ENCODE assay signal across 22 mouse cellular contexts in genomic region chr7:140765888-140766739, GRCm38 (mm10). TPM values are rescaled to one million over a fixed set of nuclear protein-coding genes. Genes with fewer than 3 reads are reported as not detected.
DNase-seq lines count a peak whose midpoint lies in the region; ATAC-seq and TF ChIP-seq lines count a peak whose summit lies in the region.
"Had no signal": no experiment of that assay in that cellular context is flagged by ENCODE, and none has a peak within 500 bp of the region (broad histone marks: within the 10 kb centered on the region; RNA-seq: fewer than 3 reads in every experiment).

No protein-coding gene starts in this region.

- H3K4me1 ChIP-seq in kidney, adult 2 months (ENCODE audit: control insufficient read depth, insufficient read depth, low read length): peaks cover 2% of the 10 kb centered on the region; the same call in 1 of the 2 replicates
- H3K4me1 ChIP-seq in thymus, adult 2 months (replicated peaks; ENCODE audit: control insufficient read depth, insufficient read depth, low read length): peaks cover 5% of the 10 kb centered on the region
- H3K4me1 ChIP-seq: hindbrain, embryonic 15.5 days; liver, embryonic 13.5 days; stomach, embryonic 15.5 days had no signal

- no peak for DNase-seq in kidney, adult 2 months
- no peak for DNase-seq in kidney, adult 11 months
- peak; percentile 13 for DNase-seq in thymus, postnatal 14 days
- no peak for DNase-seq in thymus, adult 2 months
- peak; percentile 3 for DNase-seq in brain, embryonic 14.5 days (ENCODE audit: low read depth)
- peak; percentile 47 for DNase-seq in thymus, postnatal 4 days
- no peak for DNase-seq in lung, postnatal 36 days
- DNase-seq: cerebellum, adult 11-12 months; liver, embryonic 13.5 days had no signal

- H3K4me3 ChIP-seq in kidney, adult 2 months (ENCODE audit: insufficient read depth, low read depth, low read length): peak overlapping the region; percentile 47
- no peak overlapping the region for H3K4me3 ChIP-seq in thymus, adult 2 months (ENCODE audit: control insufficient read depth, insufficient read depth, low read length)
- H3K4me3 ChIP-seq: hindbrain, embryonic 15.5 days; liver, embryonic 13.5 days; myocyte; stomach, embryonic 15.5 days had no signal

- H3K27ac ChIP-seq in kidney, adult 2 months (ENCODE audit: insufficient read depth, low read depth, low read length): peak overlapping the region; percentile 65
- H3K27ac ChIP-seq in thymus, adult 2 months (ENCODE audit: control insufficient read depth, insufficient read depth, low read length): no peak overlapping the region
- H3K27ac ChIP-seq: hindbrain, embryonic 15.5 days; liver, embryonic 13.5 days; stomach, embryonic 15.5 days had no signal

- H3K27me3 ChIP-seq in kidney, adult 2 months (replicated peaks; ENCODE audit: control insufficient read depth, insufficient read depth, low read length): no peaks in the 10 kb centered on the region
- no peaks in the 10 kb centered on the region for H3K27me3 ChIP-seq in thymus, adult 2 months (ENCODE audit: control insufficient read depth, insufficient read depth, low read length)
- H3K27me3 ChIP-seq: hindbrain, embryonic 15.5 days; liver, embryonic 13.5 days; stomach, embryonic 15.5 days had no signal

- TF ChIP-seq CTCF in kidney, adult 2 months (conservative IDR thresholded peaks at IDR 0.05; ENCODE audit: insufficient read depth, insufficient read length, low read depth, low read length): peak; percentile 33; the same call in 1 of the 2 replicates
- TF ChIP-seq CTCF in thymus, adult 2 months (IDR thresholded peaks at IDR 0.05; ENCODE audit: borderline replicate concordance, control insufficient read depth, extremely low read depth, insufficient read depth, low read length, poor library complexity): no peak
- TF ChIP-seq CTCF in brain, embryonic 14.5 days (IDR thresholded peaks at IDR 0.05; ENCODE audit: borderline replicate concordance, extremely low read depth, insufficient read depth, insufficient read length): no peak

- no peaks in the 10 kb centered on the region; the same call in 1 of the 2 replicates for H3K36me3 ChIP-seq in kidney, adult 2 months (ENCODE audit: control insufficient read depth, insufficient read depth, low read length)
- H3K36me3 ChIP-seq in thymus, adult 2 months (ENCODE audit: control insufficient read depth, insufficient read depth, low read length): no peaks in the 10 kb centered on the region
- H3K36me3 ChIP-seq: hindbrain, embryonic 15.5 days; liver, embryonic 13.5 days; stomach, embryonic 15.5 days had no signal

- no peak for ATAC-seq in erythroblast, adult 5-6 weeks (replicated peaks; ENCODE audit: low FRiP score, poor library complexity, severe bottlenecking)
- ATAC-seq: activated CD4-positive, CD25-positive, alpha-beta regulatory T cell, adult 4 months; CD4-positive, CD25-positive, alpha-beta regulatory T cell, adult 4 months; lung, postnatal 0 days had no signal

- WGBS in kidney, adult 2 months: 69% methylated on average over 12 of the region's 12 CpGs
- WGBS in thymus, adult 2 months: 50% methylated on average over 12 of the region's 12 CpGs

- TF ChIP-seq POLR2A in kidney, adult 2 months (IDR thresholded peaks at IDR 0.05; ENCODE audit: low read depth, low read length): no peak
- no peak for TF ChIP-seq POLR2A in thymus, adult 2 months (IDR thresholded peaks at IDR 0.05; ENCODE audit: control insufficient read depth, extremely low read depth, insufficient read depth, low read length, poor library complexity)
- no peak for TF ChIP-seq POLR2A in brain, embryonic 14.5 days (IDR thresholded peaks at IDR 0.05; ENCODE audit: borderline replicate concordance, extremely low read depth, insufficient read depth, insufficient read length, poor library complexity, severe bottlenecking)

RNA-seq across cellular contexts. Expression of gene Cyp2e1, which starts 2.6 kb away (rescaled TPM):
- 78.0 and 92.8 TPM in 2 replicates for polyA plus RNA-seq in kidney, adult 2 months (2012; rRNA removed)
- 11.2 and 12.2 TPM in 2 replicates for polyA plus RNA-seq in thymus, adult 2 months (2012; rRNA removed)
- not detected in 2 replicates for polyA plus RNA-seq in brain, embryonic 14.5 days (2012; rRNA removed)
- total RNA-seq in erythroblast, adult 5-6 weeks (2015; ENCODE audit: low replicate concordance): not detected in 2 replicates
- not detected in 2 replicates for total RNA-seq in erythroblast, adult 5-6 weeks (2017; ENCODE audit: low replicate concordance)
- total RNA-seq: left cerebral cortex, postnatal 36 days had no signal
- polyA plus RNA-seq: embryonic facial prominence, embryonic 14.5 days; forebrain, embryonic 11.5 days; heart, postnatal 0 days; hindbrain, embryonic 15.5 days; myocyte had no signal

RNA-seq across cellular contexts. Expression of gene Syce1, which starts 21.5 kb away (rescaled TPM):
- 0.05 and 0.10 TPM in 2 replicates for polyA plus RNA-seq in kidney, adult 2 months (2012; rRNA removed)
- polyA plus RNA-seq in thymus, adult 2 months (2012; rRNA removed): 0.27 TPM in 1 of 2 replicates, not detected in the other
- polyA plus RNA-seq in brain, embryonic 14.5 days (2012; rRNA removed): 0.15 and 0.18 TPM in 2 replicates
- total RNA-seq in erythroblast, adult 5-6 weeks (2015; ENCODE audit: low replicate concordance): not detected in 2 replicates
- 0.60 TPM in 1 of 2 replicates, not detected in the other for total RNA-seq in erythroblast, adult 5-6 weeks (2017; ENCODE audit: low replicate concordance)
- total RNA-seq: heart, adult 18-20 months had no signal
- polyA plus RNA-seq: forebrain, embryonic 11.5 days; lung, postnatal 0 days; myocyte; small intestine, adult 2 months had no signal

RNA-seq across cellular contexts. Expression of gene Zfp941, which starts 55.9 kb away (rescaled TPM):
- 0.33 and 1.0 TPM in 2 replicates for polyA plus RNA-seq in kidney, adult 2 months (2012; rRNA removed)
- 0.04 and 0.22 TPM in 2 replicates for polyA plus RNA-seq in thymus, adult 2 months (2012; rRNA removed)
- polyA plus RNA-seq in brain, embryonic 14.5 days (2012; rRNA removed): 7.7 and 12.8 TPM in 2 replicates
- total RNA-seq in erythroblast, adult 5-6 weeks (2015; ENCODE audit: low replicate concordance): not detected in 2 replicates
- 0.28 and 0.51 TPM in 2 replicates for total RNA-seq in erythroblast, adult 5-6 weeks (2017; ENCODE audit: low replicate concordance)
- polyA plus RNA-seq: small intestine, adult 2 months had no signal

Comparison
In these comparisons a context has a peak if more than half of its experiments do, and no peak if none do; other contexts are left out.
1. DNase-seq: peak in thymus, postnatal 14 days (single experiment), brain, embryonic 14.5 days (single experiment) and thymus, postnatal 4 days (single experiment); none in kidney, adult 2 months (single experiment), kidney, adult 11 months (single experiment), thymus, adult 2 months (single experiment) and lung, postnatal 36 days (single experiment).
2. RNA of gene Cyp2e1, which starts 2.6 kb away (polyA plus RNA-seq): 78.0 to 92.8 TPM in kidney, adult 2 months and 11.2 to 12.2 TPM in thymus, adult 2 months; not detected in brain, embryonic 14.5 days; every median in the first group is over 10 times any median in the second.